Mouse (Mus musculus) hindbrain, embryonic 13.5 days (tissue): Measurements from ENCODE around the gene Plagl1. TPM values are rescaled to one million over a fixed set of nuclear protein-coding genes. Genes with fewer than 3 reads are reported as not detected.

Experiments
- ATAC-seq: fragments of 200-750 bp; cut with Nextera tagmentation; 2 replicates; pipeline ENCODE4 v1.8.0; 2017; ENCODE audit warnings: moderate TSS enrichment; ENCODE audit not compliant: low FRiP score
- H3K27ac ChIP-seq: fragments of 300-500 bp; sonication (generic); 2 replicates; pipeline ENCODE4 v1.5.1; 2015; ENCODE audit warnings: inconsistent platforms, mild to moderate bottlenecking, moderate library complexity
- H3K27me3 ChIP-seq: fragments of 300-500 bp; sonication (generic); 2 replicates; pipeline ENCODE4 v1.6.1; 2015; ENCODE audit warnings: mild to moderate bottlenecking, inconsistent platforms
- H3K36me3 ChIP-seq: fragments of 300-500 bp; sonication (generic); 2 replicates; pipeline ENCODE4 v1.6.1; 2015; ENCODE audit warnings: mild to moderate bottlenecking, inconsistent platforms
- H3K4me1 ChIP-seq: fragments of 300-500 bp; sonication (generic); replicated peaks from 2 replicates; pipeline ENCODE4 v1.6.1; 2015; ENCODE audit warnings: inconsistent platforms
- H3K4me2 ChIP-seq: fragments of 300-500 bp; sonication (generic); 2 replicates; pipeline ENCODE4 v1.6.1; 2015; ENCODE audit warnings: inconsistent platforms, mild to moderate bottlenecking, moderate library complexity
- H3K4me3 ChIP-seq: fragments of 300-500 bp; sonication (generic); 2 replicates; pipeline ENCODE4 v1.5.1; 2015; ENCODE audit warnings: mild to moderate bottlenecking, inconsistent platforms
- H3K9ac ChIP-seq: fragments of 300-500 bp; sonication (generic); 2 replicates; pipeline ENCODE4 v1.6.1; 2015; ENCODE audit warnings: mild to moderate bottlenecking, inconsistent platforms
- H3K9me3 ChIP-seq: fragments of 300-500 bp; sonication (generic); 2 replicates; pipeline ENCODE4 v1.6.1; 2016; ENCODE audit warnings: inconsistent platforms
- WGBS: fragments of 180-500 bp; shearing (Covaris S2); methylation state at CpG from one replicate; pipeline ENCODE4 v1.1.7; 2015; 5-methylcytosine and 5-hydroxymethylcytosine counted together
- polyA plus RNA-seq: library from polyadenylated mRNA; unstranded; fragments of >200 nt; fragmentation: Nextera tagmentation; extraction: Ambion mirVana; gene quantifications from 2 replicates; pipeline ENCODE4 v1.2.1, GENCODE M21; 2015

Plagl1 gene
- polyA plus RNA-seq, 1 experiment from 2014 or later = 34.2 TPM

DNA sequence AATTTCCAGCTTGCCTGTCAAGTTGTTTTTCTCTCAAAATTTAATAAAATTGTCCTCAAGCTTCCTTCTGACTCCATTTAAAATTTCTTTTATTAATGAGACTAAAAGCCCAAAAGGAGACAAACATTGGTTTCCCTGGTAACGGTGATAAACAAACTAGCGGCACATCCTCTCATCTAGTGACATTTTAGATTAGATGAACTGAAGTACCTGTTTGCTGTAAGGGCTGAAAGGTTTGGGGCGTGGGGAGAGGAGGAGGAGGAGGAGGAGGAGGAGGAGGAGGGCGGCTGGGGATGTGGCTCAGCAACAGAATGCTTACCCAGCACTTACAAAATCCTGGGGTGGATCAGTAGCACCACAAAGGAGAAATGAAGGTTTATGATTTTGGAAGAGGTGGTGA lies 12.5 kb upstream of the Plagl1 start:
- Histone ChIP-seq H3K27ac (no peak overlapping the region), H3K36me3 (no peaks in the 10 kb centered on the region), H3K4me2 (no peak overlapping the region), H3K9ac (no peak overlapping the region), H3K27me3 (no peaks in the 10 kb centered on the region), H3K4me1 (no peaks in the 10 kb centered on the region), H3K9me3 (no peaks in the 10 kb centered on the region), H3K4me3 (no peak overlapping the region)
- no peak for ATAC-seq
- 59% methylated on average over 4 of the region's 4 CpGs for WGBS

DNA sequence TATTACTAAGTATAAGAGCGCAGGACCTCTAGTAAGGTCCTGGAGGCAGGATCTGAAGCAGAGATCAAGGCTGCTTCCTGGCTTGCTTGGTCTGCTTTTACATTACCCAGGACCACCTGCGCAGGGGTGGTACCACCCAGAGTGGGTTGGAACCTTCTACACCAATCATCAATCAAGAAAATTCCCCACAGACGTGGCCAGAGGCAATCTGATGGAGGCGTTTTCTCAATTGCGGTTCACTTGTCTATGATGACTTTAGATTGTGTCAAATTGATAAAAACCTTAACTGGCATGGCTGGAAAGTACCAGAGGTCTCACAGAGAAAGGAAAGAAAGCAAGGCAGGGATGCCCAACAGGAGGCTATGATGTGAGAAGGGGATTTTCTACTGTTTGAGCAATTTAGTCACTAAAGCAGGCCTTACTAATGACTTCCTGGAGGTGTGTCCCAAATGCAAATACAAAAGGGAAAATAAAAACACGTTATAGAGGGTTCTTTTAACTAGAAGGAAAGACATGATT lies 3.4 kb upstream of the Plagl1 start:
- no peaks in the 10 kb centered on the region for H3K36me3 ChIP-seq
- H3K27ac ChIP-seq = no peak overlapping the region
- H3K4me1 ChIP-seq = peaks cover 11% of the 10 kb centered on the region; the same call in 1 of the 2 replicates
- no peak overlapping the region for H3K4me3 ChIP-seq
- WGBS = 84% methylated on average over 6 of the region's 6 CpGs
- H3K9me3 ChIP-seq = no peaks in the 10 kb centered on the region
- H3K9ac ChIP-seq = no peak overlapping the region
- no peak for ATAC-seq
- H3K27me3 ChIP-seq = peaks cover 33% of the 10 kb centered on the region
- H3K4me2 ChIP-seq = no peak overlapping the region

DNA sequence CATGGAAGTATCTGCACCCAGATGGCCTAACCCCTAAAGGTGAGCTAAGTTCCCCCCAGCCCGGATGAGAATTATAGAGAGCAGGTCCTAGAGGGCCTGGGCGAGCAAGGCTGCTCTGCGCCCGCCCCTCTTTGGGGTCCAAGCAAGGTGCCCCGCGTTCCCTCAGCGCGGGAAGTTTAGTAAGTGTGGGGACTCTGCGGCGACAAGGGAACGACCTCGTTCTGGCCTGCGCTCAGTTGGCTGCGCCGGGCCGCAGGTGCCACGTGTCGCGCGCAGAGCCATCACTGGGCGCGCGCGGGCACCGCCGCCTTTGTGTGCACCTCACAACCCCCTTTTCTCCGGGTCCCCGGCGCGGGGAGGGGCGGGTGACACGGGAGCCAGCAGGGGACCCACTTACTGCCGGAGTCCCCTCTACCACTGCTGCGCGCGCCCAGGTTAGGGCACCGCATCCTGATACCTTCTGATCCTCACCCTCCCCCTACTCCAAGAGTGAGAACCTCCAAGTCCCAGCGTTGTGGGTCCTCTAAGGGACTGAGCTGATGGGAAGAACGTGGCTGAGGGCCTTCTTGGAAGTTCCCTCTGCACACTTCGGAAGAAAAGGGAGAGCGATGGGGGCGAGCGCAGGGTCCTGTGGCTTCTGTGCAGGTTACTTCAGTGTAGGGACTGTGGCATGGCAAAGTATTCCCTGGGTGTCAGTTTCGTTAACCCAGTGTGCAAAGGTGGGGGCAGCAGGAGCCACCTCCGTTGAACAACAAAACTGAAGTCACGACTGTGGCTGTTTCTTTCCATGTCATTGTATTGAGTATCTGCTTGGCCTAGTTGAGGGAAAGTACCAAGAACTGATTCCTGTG lies 742 bp downstream of the Plagl1 start:
- peak; percentile 76 for ATAC-seq
- 7% methylated on average over 46 of the region's 46 CpGs for WGBS
- Histone ChIP-seq H3K27ac (no peak overlapping the region), H3K36me3 (no peaks in the 10 kb centered on the region), H3K4me2 (peak overlapping the region; percentile 88), H3K4me1 (peaks cover 11% of the 10 kb centered on the region; the same call in 1 of the 2 replicates), H3K4me3 (peak overlapping the region; percentile 54), H3K9ac (peak overlapping the region; percentile 74), H3K9me3 (no peaks in the 10 kb centered on the region), H3K27me3 (peaks cover 39% of the 10 kb centered on the region)

DNA sequence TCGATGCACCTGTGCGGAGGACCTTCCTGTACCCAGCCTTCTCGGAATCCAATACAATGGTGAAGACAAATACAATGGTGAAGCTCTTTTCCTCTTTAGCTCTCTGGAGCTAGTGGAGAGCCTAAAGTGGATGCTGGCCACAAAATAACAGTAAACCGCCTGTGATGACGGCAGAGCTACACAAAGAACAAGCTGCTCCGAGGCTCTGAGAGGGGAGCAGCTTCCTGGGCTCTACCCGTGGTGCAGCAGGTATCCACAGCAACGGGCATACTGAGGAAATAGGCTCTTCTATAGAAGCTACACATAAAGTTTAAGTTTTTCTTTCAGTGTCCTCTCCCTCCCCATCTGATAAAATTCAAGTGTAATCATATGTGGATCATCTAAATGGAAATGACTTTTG lies 2.1 kb downstream of the Plagl1 start:
- 43% methylated on average over 8 of the region's 8 CpGs for WGBS
- H3K4me3 ChIP-seq = no peak overlapping the region
- no peak for ATAC-seq
- no peak overlapping the region for H3K4me2 ChIP-seq
- H3K36me3 ChIP-seq = no peaks in the 10 kb centered on the region
- H3K9me3 ChIP-seq = no peaks in the 10 kb centered on the region
- peaks cover 39% of the 10 kb centered on the region for H3K27me3 ChIP-seq
- H3K4me1 ChIP-seq = peaks cover 11% of the 10 kb centered on the region; the same call in 1 of the 2 replicates
- no peak overlapping the region for H3K27ac ChIP-seq
- no peak overlapping the region for H3K9ac ChIP-seq

DNA sequence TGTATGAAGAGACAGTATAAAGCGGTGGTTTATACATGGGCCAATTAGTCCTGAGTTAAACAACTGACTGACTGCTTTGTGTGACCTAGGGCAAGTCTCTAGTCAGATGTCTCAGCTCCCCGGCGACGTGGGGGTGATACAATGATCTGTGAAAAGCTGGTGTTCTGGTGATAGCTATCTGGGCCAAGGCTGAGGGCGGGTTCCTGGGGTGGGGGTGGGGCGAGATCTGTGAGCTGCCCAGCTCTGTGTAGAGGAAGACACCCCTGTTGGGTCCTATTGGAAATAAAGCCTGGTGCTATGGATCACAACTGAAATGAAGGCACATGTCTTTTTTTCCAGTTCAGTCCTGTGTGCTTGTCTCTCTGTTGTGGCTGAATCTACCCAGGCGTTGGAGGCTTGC lies 3.2 kb downstream of the Plagl1 start:
- Histone ChIP-seq H3K4me1 (peaks cover 11% of the 10 kb centered on the region; the same call in 1 of the 2 replicates), H3K4me3 (no peak overlapping the region), H3K9me3 (no peaks in the 10 kb centered on the region), H3K9ac (no peak overlapping the region), H3K27me3 (peaks cover 34% of the 10 kb centered on the region), H3K4me2 (no peak overlapping the region), H3K27ac (no peak overlapping the region), H3K36me3 (no peaks in the 10 kb centered on the region)
- WGBS = 25% methylated on average over 7 of the region's 7 CpGs
- ATAC-seq = no peak

DNA sequence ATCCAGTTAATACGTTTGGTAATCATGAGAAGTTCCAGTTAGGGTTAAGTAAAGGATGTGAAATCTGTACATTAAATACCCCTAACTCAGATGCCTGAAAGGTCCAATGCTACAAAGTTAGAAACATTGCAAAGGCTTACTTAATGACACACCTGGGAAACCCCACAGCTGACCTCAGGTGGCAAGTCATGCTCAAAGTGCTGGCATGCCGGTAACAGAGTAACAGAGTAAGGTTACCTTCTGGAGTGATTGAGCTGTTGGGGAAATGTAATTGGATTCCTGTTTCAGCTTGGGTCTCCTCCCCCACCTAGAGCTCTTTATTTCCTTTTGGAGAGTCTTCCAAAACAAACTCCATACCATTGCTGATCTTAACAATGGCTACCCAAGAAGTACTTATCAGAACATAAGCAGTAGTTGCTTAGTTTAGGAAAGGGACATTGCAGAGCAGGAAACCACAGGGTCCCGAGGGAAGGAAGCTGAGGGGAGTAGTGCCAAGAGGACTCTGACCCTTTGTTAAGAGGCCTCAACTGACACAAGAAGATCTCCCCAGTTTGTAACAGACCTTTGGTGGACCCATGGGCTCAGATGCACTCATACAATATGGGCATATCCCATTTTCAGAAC lies 4.9 kb downstream of the Plagl1 start:
- no peak overlapping the region for H3K27ac ChIP-seq
- H3K27me3 ChIP-seq = peaks cover 22% of the 10 kb centered on the region
- no peak overlapping the region for H3K9ac ChIP-seq
- H3K9me3 ChIP-seq = no peaks in the 10 kb centered on the region
- peaks cover 11% of the 10 kb centered on the region; the same call in 1 of the 2 replicates for H3K4me1 ChIP-seq
- no peak overlapping the region for H3K4me3 ChIP-seq
- no peaks in the 10 kb centered on the region for H3K36me3 ChIP-seq
- no peak for ATAC-seq
- H3K4me2 ChIP-seq = no peak overlapping the region
- 81% methylated on average over 3 of the region's 3 CpGs for WGBS

DNA sequence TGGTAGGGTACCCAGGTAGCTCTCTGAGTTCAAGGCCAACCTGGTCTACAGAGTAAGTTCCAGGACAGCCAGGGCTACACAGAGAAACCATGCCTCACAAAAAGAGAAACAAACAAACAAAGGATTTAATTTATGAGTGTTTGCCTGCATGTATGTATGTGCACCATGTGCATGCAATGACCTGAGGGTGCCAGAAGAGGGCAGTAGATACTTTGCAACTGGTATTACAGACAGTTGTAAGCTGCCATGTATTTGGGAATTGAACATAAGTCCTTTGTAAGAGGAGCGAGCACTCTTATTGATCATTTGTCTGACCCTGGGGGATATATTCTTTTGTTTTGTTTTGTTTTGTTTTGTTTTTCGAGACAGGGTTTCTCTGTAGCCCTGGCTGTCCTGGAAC lies 10.7 kb downstream of the Plagl1 start:
- H3K9ac ChIP-seq = no peak overlapping the region
- no peak overlapping the region for H3K4me3 ChIP-seq
- WGBS = 95% methylated on average over 2 of the region's 2 CpGs
- ATAC-seq = no peak
- H3K36me3 ChIP-seq = no peaks in the 10 kb centered on the region
- no peaks in the 10 kb centered on the region for H3K27me3 ChIP-seq
- H3K4me2 ChIP-seq = no peak overlapping the region
- no peaks in the 10 kb centered on the region for H3K9me3 ChIP-seq
- H3K27ac ChIP-seq = no peak overlapping the region
- H3K4me1 ChIP-seq = no peaks in the 10 kb centered on the region

DNA sequence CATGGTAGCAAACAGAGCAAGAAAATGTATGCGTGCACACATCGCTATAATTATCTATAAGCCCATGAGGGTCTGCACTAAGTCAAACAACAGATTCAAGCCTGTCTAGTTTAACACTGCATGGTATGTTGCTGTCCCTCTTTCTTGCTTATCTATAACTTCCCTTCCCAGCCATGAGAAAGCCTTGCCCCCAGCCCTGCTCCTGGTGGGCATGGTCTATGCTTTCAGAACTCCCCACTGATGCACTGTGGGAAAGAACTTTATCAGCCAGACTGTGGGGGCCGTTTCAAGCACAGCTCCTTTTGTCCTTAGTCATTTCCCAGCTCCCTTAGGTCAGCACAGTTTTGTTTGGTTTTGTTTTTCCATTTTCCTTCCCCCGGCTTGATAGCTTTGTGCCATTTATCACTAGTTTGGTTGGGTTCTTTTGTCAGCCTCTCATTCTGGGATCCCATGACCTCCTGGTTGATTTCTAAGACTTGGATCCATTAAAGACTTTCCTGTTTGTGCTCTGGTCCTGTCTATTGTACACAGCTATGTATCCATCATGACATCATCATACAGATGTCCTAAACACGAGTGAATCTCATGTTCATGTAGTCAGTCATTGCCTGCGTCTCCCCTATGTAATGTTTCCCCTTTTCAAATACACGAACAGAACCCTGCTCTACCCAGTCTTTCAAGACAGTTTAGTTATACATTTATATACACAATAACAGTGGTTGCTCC lies 16.7 kb downstream of the Plagl1 start:
- Histone ChIP-seq H3K36me3 (no peaks in the 10 kb centered on the region), H3K4me3 (no peak overlapping the region), H3K4me2 (no peak overlapping the region), H3K4me1 (peaks cover 10% of the 10 kb centered on the region; the same call in 1 of the 2 replicates), H3K27ac (no peak overlapping the region), H3K27me3 (no peaks in the 10 kb centered on the region), H3K9me3 (no peaks in the 10 kb centered on the region), H3K9ac (no peak overlapping the region)
- WGBS = 51% methylated on average over 7 of the region's 7 CpGs
- ATAC-seq = no peak

DNA sequence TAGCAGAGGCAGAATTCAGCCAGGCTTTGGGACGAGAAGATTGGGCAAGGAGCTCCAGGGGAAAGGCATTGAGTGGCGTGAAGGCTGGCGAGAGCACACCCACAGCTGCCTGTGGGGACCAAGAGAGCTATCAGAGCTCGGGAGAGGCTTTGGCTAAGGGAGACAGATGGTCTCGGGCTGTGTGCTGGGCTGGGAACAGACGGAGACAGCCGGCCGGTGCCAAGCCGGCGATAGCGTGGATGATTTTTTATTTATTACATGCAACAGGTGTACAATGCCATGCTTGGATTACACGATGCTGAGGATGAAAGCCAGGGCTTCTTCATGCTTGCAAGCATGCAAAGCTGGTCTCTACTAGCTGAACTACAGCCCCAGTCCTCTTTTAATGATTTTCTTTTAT lies 22.2 kb downstream of the Plagl1 start:
- 56% methylated on average over 12 of the region's 12 CpGs for WGBS
- Histone ChIP-seq H3K9ac (no peak overlapping the region), H3K4me1 (peaks cover 4% of the 10 kb centered on the region; the same call in 1 of the 2 replicates), H3K27ac (no peak overlapping the region), H3K4me2 (no peak overlapping the region), H3K27me3 (no peaks in the 10 kb centered on the region), H3K4me3 (no peak overlapping the region), H3K36me3 (no peaks in the 10 kb centered on the region), H3K9me3 (no peaks in the 10 kb centered on the region)
- ATAC-seq = no peak

DNA sequence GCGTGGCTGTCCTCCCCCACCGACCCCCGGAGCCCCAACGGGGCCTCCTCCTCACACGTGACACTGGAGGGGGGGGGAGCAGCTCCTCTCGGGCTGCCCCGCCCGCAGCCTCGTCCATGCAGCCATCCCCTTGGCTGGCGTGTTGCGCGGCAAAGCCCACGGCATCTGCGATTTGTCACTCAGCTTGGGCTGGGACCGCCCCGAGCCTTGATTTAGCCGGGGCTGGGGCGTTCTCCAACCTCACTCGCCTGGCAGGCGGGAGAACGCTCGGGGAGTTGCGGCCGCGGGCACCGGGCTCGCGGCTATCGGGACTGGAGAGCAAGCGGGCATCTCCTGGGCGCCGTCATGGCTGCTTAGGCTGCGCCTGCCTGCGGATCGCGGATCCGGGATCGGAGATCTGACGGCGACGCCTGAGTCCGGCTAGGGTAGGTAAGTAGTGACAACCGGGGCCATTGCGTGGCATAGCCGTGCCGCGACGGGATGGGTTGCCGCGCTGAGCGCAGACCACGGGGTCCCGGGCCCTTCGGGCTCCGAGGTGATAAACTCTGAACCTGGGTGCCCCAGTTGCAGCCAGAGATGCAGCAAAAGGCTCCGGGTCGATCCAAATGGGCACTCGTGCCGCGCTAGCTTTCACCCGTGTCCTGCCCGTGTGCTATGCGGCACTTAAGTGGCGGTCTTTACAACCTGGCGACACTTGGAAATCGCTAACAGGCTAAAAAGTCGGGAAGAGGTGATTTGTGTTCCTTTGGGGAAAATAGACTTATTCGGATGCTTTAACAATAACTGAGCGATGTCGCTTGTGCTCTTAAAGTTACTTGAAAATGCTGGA lies 30.5 kb downstream of the Plagl1 start:
- no peaks in the 10 kb centered on the region for H3K4me1 ChIP-seq
- peaks cover 26% of the 10 kb centered on the region for H3K9me3 ChIP-seq
- H3K27ac ChIP-seq = no peak overlapping the region
- peak overlapping the region; percentile 69 for H3K9ac ChIP-seq
- 52% methylated on average over 70 of the region's 70 CpGs for WGBS
- no peaks in the 10 kb centered on the region for H3K36me3 ChIP-seq
- H3K4me2 ChIP-seq = peak overlapping the region; percentile 60
- no peaks in the 10 kb centered on the region for H3K27me3 ChIP-seq
- peak; percentile 97 for ATAC-seq
- H3K4me3 ChIP-seq = peak overlapping the region; percentile 54

DNA sequence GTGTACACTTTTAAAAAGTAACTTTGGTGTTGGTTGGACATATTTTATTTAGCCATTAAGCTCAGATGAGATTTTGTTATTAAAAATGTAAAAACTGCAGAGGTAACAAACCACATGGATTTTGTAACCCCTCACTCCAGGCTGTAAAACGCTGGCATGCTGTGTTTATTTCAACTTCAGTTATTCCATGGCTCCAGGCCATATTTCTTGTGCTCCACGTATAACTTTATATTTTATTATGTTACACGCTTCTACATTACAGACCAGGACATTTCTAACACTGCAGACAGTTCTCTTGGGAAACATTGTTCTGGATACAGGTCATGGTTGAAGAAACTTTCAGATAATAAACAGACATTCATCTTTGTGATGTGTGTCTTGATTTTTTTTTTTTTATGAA lies 32.7 kb downstream of the Plagl1 start:
- Histone ChIP-seq H3K27ac (no peak overlapping the region), H3K4me2 (peak overlapping the region; percentile 18; the same call in 1 of the 2 replicates), H3K4me1 (no peaks in the 10 kb centered on the region), H3K9me3 (peaks cover 26% of the 10 kb centered on the region), H3K9ac (no peak overlapping the region), H3K4me3 (no peak overlapping the region), H3K36me3 (no peaks in the 10 kb centered on the region), H3K27me3 (no peaks in the 10 kb centered on the region)
- 68% methylated on average over 3 of the region's 3 CpGs for WGBS
- no peak for ATAC-seq
